Mouse (Mus musculus): Measurements from ENCODE around the gene Igfbp2. TPM values are rescaled to one million over a fixed set of nuclear protein-coding genes. Genes with fewer than 3 reads are reported as not detected.

The Igfbp2 gene
- polyA plus RNA-seq, 1 experiment from 2014 or later: 51.4 TPM

DNA sequence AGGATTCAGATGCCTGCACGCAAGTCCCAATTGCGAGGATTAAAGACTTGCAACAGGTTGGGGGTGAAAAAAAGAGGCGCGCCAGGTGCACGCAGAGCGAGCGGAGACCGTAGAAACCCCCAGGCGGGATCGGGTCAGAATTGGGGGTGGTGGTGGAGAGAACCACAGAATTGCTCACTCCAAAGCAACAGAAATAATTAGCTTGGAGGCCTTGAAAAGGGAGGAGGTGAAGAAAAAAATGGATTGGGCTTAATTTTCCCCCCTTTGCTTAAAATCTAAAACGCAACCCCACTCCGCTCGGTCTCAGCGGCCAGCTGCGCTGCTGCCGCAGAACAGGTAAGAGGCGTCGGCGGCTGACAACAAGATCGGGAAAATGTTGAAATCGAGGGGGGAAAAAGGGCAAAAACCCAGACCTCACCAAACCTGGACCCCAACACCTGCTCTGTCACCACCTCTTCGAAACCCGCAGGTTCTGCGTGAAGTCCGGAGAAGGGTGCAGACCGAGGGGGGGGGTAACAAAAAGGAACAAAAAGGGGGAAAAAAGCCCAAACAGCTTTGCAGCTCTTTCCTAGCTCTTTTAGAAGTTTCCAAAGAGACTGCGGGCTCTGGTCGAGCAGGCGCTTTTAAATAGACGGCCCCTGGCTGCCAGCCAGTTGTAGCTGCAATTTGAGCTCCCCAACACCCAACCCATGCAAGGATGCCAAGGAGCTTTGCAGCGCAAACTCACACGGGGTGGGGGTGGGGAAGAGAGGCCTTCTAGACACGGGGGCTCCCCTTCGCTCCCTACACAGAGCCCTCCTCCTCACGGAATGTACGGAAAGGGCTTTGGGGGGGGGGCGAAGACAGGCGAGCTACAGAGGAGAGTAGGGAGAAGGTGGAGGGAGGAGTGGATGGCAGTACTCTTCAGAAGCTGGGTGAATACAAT lies 50.2 kb downstream of the Igfbp2 start, which contains the start of gene Igfbp5:
Igfbp5 (minus strand) TSS at position 598 of the 925 bp plus-strand sequence.
- Histone ChIP-seq H3K4me2 (replicated peaks; ENCODE audit: low read depth, low read length) (peak within 1 kb of the TSS; percentile 77), H3K27ac (ENCODE audit: low read length) (no peak within 1 kb of the TSS), H3K27me3 (replicated peaks; ENCODE audit: insufficient read depth, low read length) (peaks cover 23% of the 10 kb centered on the region; the same call in 1 of the 2 replicates), H3K9ac (replicated peaks; ENCODE audit: low read depth) (no peak within 1 kb of the TSS), H3K4me1 (ENCODE audit: insufficient read depth, low read depth, low read length) (peaks cover 10% of the 10 kb centered on the region), H3K36me3 (ENCODE audit: insufficient read depth, low read length) (no peaks in the 10 kb centered on the region), H3K9me3 (ENCODE audit: low read length) (no peaks in the 10 kb centered on the region), H3K4me3 (ENCODE audit: low read depth, low read length) (peak within 1 kb of the TSS; percentile 39)
- ATAC-seq (peak; percentile 22), DNase-seq (ENCODE audit: low spot score) (peak; percentile 87)
- no peak for TF ChIP-seq CTCF (IDR thresholded peaks at IDR 0.05)
- TF ChIP-seq EP300 (IDR thresholded peaks at IDR 0.05): no peak
- 2% methylated on average over 37 of the region's 38 CpGs for WGBS

DNA sequence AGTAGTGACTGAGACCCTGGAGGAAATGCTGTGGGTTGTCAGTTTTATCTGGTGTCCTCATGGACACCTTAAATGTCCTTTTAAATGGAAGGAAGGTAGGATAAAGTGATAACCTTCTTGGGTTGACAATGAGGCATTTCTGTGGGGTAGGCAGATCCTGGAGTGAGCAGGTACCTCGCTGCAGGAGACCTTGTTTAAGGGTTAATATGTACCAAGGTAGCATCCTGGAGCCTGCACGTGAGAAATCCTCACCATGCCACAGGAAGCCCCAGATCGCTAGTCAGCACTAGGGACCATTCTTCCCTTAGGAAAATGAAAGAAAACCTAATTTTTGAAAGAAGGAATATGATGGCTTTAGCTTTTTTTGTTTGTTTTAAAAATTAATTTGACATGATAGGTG lies 51.4 kb downstream of the Igfbp2 start:
- H3K9me3 ChIP-seq (ENCODE audit: low read length): no peaks in the 10 kb centered on the region
- no peak overlapping the region for H3K27ac ChIP-seq (ENCODE audit: low read length)
- no peak overlapping the region for H3K4me3 ChIP-seq (ENCODE audit: low read depth, low read length)
- peaks cover 10% of the 10 kb centered on the region for H3K4me1 ChIP-seq (ENCODE audit: insufficient read depth, low read depth, low read length)
- DNase-seq (ENCODE audit: low spot score) (no peak), ATAC-seq (no peak)
- H3K4me2 ChIP-seq (replicated peaks; ENCODE audit: low read depth, low read length): no peak overlapping the region
- peaks cover 23% of the 10 kb centered on the region; the same call in 1 of the 2 replicates for H3K27me3 ChIP-seq (replicated peaks; ENCODE audit: insufficient read depth, low read length)
- no peak overlapping the region for H3K9ac ChIP-seq (replicated peaks; ENCODE audit: low read depth)
- H3K36me3 ChIP-seq (ENCODE audit: insufficient read depth, low read length): no peaks in the 10 kb centered on the region
- 4% methylated on average over 3 of the region's 3 CpGs for WGBS
- no peak for TF ChIP-seq EP300 (IDR thresholded peaks at IDR 0.05)

DNA sequence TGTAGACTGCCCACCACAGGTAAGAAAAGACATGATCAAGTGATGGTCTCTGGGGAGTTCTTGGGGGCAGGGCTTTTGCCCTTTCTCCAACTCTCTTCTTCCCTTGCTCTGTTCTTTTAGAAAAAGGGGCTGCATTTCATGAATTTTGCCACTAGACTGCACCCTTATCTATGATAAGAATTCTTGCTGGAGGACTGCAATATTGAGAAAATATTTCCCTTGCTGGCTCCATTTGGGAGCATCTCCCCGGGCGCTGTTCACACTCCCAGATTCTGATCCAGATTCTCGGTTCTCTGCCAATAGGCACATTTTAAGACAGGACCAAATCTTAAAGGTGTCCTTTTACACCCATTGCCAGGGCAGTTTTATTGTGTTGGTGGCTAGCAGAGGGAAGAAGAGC lies 51.8 kb downstream of the Igfbp2 start:
- Histone ChIP-seq H3K27me3 (replicated peaks; ENCODE audit: insufficient read depth, low read length) (peaks cover 23% of the 10 kb centered on the region; the same call in 1 of the 2 replicates), H3K9ac (replicated peaks; ENCODE audit: low read depth) (no peak overlapping the region), H3K4me1 (ENCODE audit: insufficient read depth, low read depth, low read length) (peaks cover 10% of the 10 kb centered on the region), H3K4me2 (replicated peaks; ENCODE audit: low read depth, low read length) (no peak overlapping the region), H3K9me3 (ENCODE audit: low read length) (no peaks in the 10 kb centered on the region), H3K36me3 (ENCODE audit: insufficient read depth, low read length) (no peaks in the 10 kb centered on the region), H3K27ac (ENCODE audit: low read length) (no peak overlapping the region), H3K4me3 (ENCODE audit: low read depth, low read length) (no peak overlapping the region)
- ATAC-seq (no peak), DNase-seq (ENCODE audit: low spot score) (peak; percentile 60)
- TF ChIP-seq CTCF (IDR thresholded peaks at IDR 0.05) (peak; percentile 67), EP300 (IDR thresholded peaks at IDR 0.05) (no peak)
- 25% methylated on average over 3 of the region's 3 CpGs for WGBS

DNA sequence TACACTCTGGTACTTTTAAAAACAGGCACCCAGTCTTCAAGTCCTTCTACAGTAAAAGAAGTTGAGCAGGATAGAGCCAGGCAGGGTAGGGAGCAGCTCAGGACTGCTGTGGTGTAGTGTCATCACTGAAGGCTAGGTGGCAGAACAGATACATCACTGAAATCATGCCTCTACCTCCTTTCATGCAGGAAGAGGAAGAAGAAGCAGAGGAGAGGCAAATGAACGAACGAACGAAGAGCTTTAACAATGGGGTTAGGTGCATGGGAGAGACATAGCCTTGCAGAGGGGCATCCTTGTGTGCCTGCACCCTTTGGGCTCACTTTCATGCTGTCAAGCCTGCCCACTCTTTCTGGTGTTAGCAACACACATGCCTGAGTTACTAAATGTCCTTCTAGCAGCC lies 53.6 kb downstream of the Igfbp2 start:
- peaks cover 19% of the 10 kb centered on the region; the same call in 1 of the 2 replicates for H3K27me3 ChIP-seq (replicated peaks; ENCODE audit: insufficient read depth, low read length)
- H3K4me3 ChIP-seq (ENCODE audit: low read depth, low read length): no peak overlapping the region
- peak overlapping the region; percentile 23; the same call in 1 of the 2 replicates for H3K4me2 ChIP-seq (replicated peaks; ENCODE audit: low read depth, low read length)
- no peaks in the 10 kb centered on the region for H3K9me3 ChIP-seq (ENCODE audit: low read length)
- ATAC-seq (peak; percentile 64), DNase-seq (ENCODE audit: low spot score) (peak; percentile 87)
- peaks cover 10% of the 10 kb centered on the region for H3K4me1 ChIP-seq (ENCODE audit: insufficient read depth, low read depth, low read length)
- H3K9ac ChIP-seq (replicated peaks; ENCODE audit: low read depth): no peak overlapping the region
- H3K36me3 ChIP-seq (ENCODE audit: insufficient read depth, low read length): no peaks in the 10 kb centered on the region
- 3% methylated on average over 3 of the region's 3 CpGs for WGBS
- TF ChIP-seq EP300 (IDR thresholded peaks at IDR 0.05) (no peak), CTCF (IDR thresholded peaks at IDR 0.05) (peak; percentile 91)
- H3K27ac ChIP-seq (ENCODE audit: low read length): no peak overlapping the region

DNA sequence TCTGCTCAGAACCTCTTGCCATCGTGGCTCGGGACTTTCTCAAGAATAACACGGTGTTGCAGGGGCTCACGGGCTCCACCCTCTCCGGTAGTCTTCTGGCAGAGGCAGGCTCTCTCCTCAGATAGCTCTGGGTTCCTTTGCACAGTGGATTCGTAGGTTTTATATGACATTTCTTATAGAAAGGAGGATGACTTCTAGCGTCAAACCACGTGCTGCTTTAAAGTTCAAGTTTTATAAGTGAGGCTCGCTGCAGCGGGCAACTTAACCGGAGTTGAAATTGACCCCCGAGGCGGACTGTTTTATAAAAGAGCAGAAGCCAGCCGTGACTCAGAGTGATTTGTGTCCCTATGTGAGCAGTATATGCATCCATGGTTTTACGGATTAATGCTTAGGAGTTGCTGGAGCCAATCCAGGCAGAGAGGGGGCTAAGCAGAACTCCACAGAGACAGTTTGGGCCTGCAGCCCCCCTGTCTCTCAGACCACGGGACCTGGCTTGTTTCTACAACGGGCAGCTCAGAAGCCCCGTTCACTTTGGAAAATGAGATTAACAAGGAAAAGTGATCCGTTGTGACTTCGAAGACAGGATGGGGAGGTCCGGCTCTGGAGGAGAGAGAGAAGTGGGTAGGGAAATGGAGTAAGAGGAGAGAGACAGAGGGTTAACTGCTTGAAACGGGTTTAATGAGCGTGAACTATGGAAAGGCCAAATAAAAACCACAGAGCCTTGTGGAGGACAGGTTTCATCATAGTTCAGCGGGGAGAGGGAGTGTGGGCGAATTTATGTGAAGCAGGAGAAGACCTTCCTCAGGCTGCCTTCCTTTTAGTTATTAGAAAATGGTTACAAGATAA lies 54.4 kb downstream of the Igfbp2 start:
- no peak for ATAC-seq
- no peak for TF ChIP-seq CTCF (IDR thresholded peaks at IDR 0.05)
- TF ChIP-seq EP300 (IDR thresholded peaks at IDR 0.05): no peak
- H3K9me3 ChIP-seq (ENCODE audit: low read length): no peaks in the 10 kb centered on the region
- H3K27me3 ChIP-seq (replicated peaks; ENCODE audit: insufficient read depth, low read length): peaks cover 16% of the 10 kb centered on the region; the same call in 1 of the 2 replicates
- H3K4me3 ChIP-seq (ENCODE audit: low read depth, low read length): no peak overlapping the region
- no peak overlapping the region for H3K27ac ChIP-seq (ENCODE audit: low read length)
- DNase-seq (ENCODE audit: low spot score): no peak
- H3K36me3 ChIP-seq (ENCODE audit: insufficient read depth, low read length): no peaks in the 10 kb centered on the region
- H3K9ac ChIP-seq (replicated peaks; ENCODE audit: low read depth): no peak overlapping the region
- 41% methylated on average over 25 of the region's 25 CpGs for WGBS
- peak overlapping the region; percentile 23; the same call in 1 of the 2 replicates for H3K4me2 ChIP-seq (replicated peaks; ENCODE audit: low read depth, low read length)
- peaks cover 8% of the 10 kb centered on the region for H3K4me1 ChIP-seq (ENCODE audit: insufficient read depth, low read depth, low read length)

DNA sequence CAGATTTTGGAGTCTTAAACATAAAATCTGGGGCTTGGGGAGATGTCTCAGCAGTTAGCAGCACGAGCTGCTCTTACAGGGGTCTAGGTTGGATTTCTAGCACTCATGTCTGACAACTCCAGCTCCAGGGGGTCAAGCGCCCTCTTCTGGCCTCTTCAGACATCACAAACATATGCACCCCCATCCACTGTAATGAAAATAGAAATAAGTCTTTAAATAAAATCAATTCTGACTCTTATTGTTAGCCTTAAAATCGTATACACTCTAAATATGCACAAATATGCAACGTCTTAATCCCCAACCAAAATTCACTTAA lies 55.0 kb downstream of the Igfbp2 start:
- Histone ChIP-seq H3K9ac (replicated peaks; ENCODE audit: low read depth) (no peak overlapping the region), H3K9me3 (ENCODE audit: low read length) (no peaks in the 10 kb centered on the region), H3K4me3 (ENCODE audit: low read depth, low read length) (no peak overlapping the region), H3K27me3 (replicated peaks; ENCODE audit: insufficient read depth, low read length) (peaks cover 11% of the 10 kb centered on the region; the same call in 1 of the 2 replicates), H3K4me1 (ENCODE audit: insufficient read depth, low read depth, low read length) (peaks cover 5% of the 10 kb centered on the region; the same call in 1 of the 2 replicates), H3K36me3 (ENCODE audit: insufficient read depth, low read length) (no peaks in the 10 kb centered on the region), H3K4me2 (replicated peaks; ENCODE audit: low read depth, low read length) (no peak overlapping the region), H3K27ac (ENCODE audit: low read length) (no peak overlapping the region)
- 49% methylated on average over 4 of the region's 4 CpGs for WGBS
- ATAC-seq: no peak
- no peak for DNase-seq (ENCODE audit: low spot score)
- TF ChIP-seq EP300 (IDR thresholded peaks at IDR 0.05) (no peak), CTCF (IDR thresholded peaks at IDR 0.05) (peak; percentile 56)

Data from lung, postnatal 0 days (tissue).